Mouse (Mus musculus): ENCODE measurements around the gene Syngr3. TPM values are rescaled to one million over a fixed set of nuclear protein-coding genes. Genes with fewer than 3 reads are reported as not detected.

Gene Syngr3
- total and polyA plus RNA-seq, 3 experiments = 0.32 to 3.9 (median 0.33) TPM

DNA sequence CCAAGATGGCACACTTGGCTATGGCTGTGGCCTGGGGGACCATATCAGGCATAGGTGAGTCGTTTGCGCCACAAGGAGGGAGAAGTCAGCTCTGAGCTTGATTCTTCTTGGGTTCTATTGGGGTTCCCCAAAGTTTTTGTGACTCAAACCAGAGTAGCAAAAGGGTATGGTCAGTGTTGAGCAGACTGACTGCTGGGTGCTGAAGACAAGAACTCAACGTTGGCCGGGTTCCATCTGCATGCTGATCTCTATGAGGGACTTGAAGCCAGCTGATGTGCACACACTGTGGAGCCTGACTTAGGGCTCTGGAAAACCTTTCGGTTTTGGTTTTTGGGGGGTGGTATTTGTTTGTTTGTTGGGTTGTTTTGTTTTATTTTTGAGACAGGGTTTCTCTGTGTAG is 54.1 kb downstream of the Syngr3 start:
- no peak for DNase-seq (ENCODE audit: extremely low read depth)
- Histone ChIP-seq H3K27ac (ENCODE audit: insufficient read depth, low read depth) (no peak overlapping the region), H3K36me3 (replicated peaks in 1 of 2; ENCODE audit: control insufficient read depth in 1 of 2, insufficient read depth in 1 of 2, low read length in 1 of 2) (peaks cover 0 to 61% of the 10 kb centered on the region in 2 experiments), H3K79me2 (replicated peaks; ENCODE audit: control insufficient read depth, extremely low read depth, insufficient read depth, poor library complexity, severe bottlenecking) (no peaks in the 10 kb centered on the region), H3K9ac (ENCODE audit: insufficient read depth, low read depth) (no peak overlapping the region), H3K9me3 (replicated peaks; ENCODE audit: low read length) (no peaks in the 10 kb centered on the region), H3K4me3 (replicated peaks in 1 of 3; ENCODE audit: low read depth in 2 of 3, low read length in 2 of 3, poor library complexity in 1 of 3) (no peak overlapping the region), H3K27me3 (replicated peaks) (no peaks in the 10 kb centered on the region), H3K4me2 (ENCODE audit: insufficient read depth, low read depth, poor library complexity, severe bottlenecking) (no peak overlapping the region), H3K4me1 (ENCODE audit: control insufficient read depth in 1 of 2, insufficient read depth in 2 of 2) (peaks cover 6 to 50% of the 10 kb centered on the region in 2 experiments; a peak in 3 of 4 replicates)
- TF ChIP-seq E2F4 (IDR thresholded peaks at IDR 0.05; ENCODE audit: insufficient replicate concordance, low read depth, low read length) (no peak), NELFE (IDR thresholded peaks at IDR 0.05; ENCODE audit: low read depth, low read length) (no peak), EP300 (IDR thresholded peaks at IDR 0.05; ENCODE audit: low read length) (no peak), ETS1 (conservative IDR thresholded peaks at IDR 0.05; ENCODE audit: low read depth, low read length) (no peak), MAX (IDR thresholded peaks at IDR 0.05; ENCODE audit: low read length) (no peak), ZKSCAN1 (IDR thresholded peaks at IDR 0.05; ENCODE audit: borderline replicate concordance, low read depth, low read length) (no peak), MEF2A (IDR thresholded peaks at IDR 0.05; ENCODE audit: borderline replicate concordance, low read depth, low read length) (no peak), ZMIZ1 (IDR thresholded peaks at IDR 0.05; ENCODE audit: low read depth, low read length) (no peak), TBP (conservative IDR thresholded peaks at IDR 0.05; ENCODE audit: low read depth, low read length) (no peak), CHD1 (IDR thresholded peaks at IDR 0.05; ENCODE audit: low read depth, low read length) (no peak), BHLHE40 (IDR thresholded peaks at IDR 0.05; ENCODE audit: low read depth, low read length) (no peak)
- in situ Hi-C loops (cut with MboI; ENCODE audit: low pct_ligation_motif_present, low pct_unique_long_range_greater_than_20kb, low sequenced_read_pairs) = no loop called here
- dilution Hi-C loops (cut with MboI; ENCODE audit: extremely low pct_ligation_motif_present, extremely low pct_unique_long_range_greater_than_20kb, low sequenced_read_pairs) = no loop called here

Other genes with a start within 250 kb of the Syngr3 start
Only the 20 nearest of the 33 such genes appear.
- gene Traf7, start 162.0 kb downstream of the Syngr3 start, total RNA-seq (2012; rRNA removed) = 122 and 127 TPM in 2 replicates
- 109 and 114 TPM in 2 replicates for gene Traf7, start 162.0 kb downstream of the Syngr3 start, total RNA-seq (2014; rRNA removed)
- gene Traf7, start 162.0 kb downstream of the Syngr3 start, polyA plus RNA-seq (2012; ENCODE audit: insufficient read length, low read depth) = 167 and 176 TPM in 2 replicates
- gene Rab26, start 155.7 kb downstream of the Syngr3 start, total RNA-seq (2012; rRNA removed) = 1.3 and 2.2 TPM in 2 replicates
- 0.36 TPM in 1 of 2 replicates, not detected in the other for gene Rab26, start 155.7 kb downstream of the Syngr3 start, total RNA-seq (2014; rRNA removed)
- 0.40 and 0.74 TPM in 2 replicates for gene Rab26, start 155.7 kb downstream of the Syngr3 start, polyA plus RNA-seq (2012; ENCODE audit: insufficient read length, low read depth)
- 11.1 and 13.4 TPM in 2 replicates for gene Pkd1, start 140.1 kb downstream of the Syngr3 start, total RNA-seq (2012; rRNA removed)
- 2.7 and 2.8 TPM in 2 replicates for gene Pkd1, start 140.1 kb downstream of the Syngr3 start, total RNA-seq (2014; rRNA removed)
- 7.5 and 8.3 TPM in 2 replicates for gene Pkd1, start 140.1 kb downstream of the Syngr3 start, polyA plus RNA-seq (2012; ENCODE audit: insufficient read length, low read depth)
- 35.2 and 35.4 TPM in 2 replicates for gene Tsc2, start 57.3 kb downstream of the Syngr3 start, total RNA-seq (2012; rRNA removed)
- gene Tsc2, start 57.3 kb downstream of the Syngr3 start, total RNA-seq (2014; rRNA removed) = 7.8 and 9.1 TPM in 2 replicates
- 54.4 and 69.8 TPM in 2 replicates for gene Tsc2, start 57.3 kb downstream of the Syngr3 start, polyA plus RNA-seq (2012; ENCODE audit: insufficient read length, low read depth)
- 21.9 and 24.0 TPM in 2 replicates for gene Nthl1, start 57.3 kb downstream of the Syngr3 start, total RNA-seq (2012; rRNA removed)
- 20.1 TPM in 2 replicates for gene Nthl1, start 57.3 kb downstream of the Syngr3 start, total RNA-seq (2014; rRNA removed)
- 20.4 and 25.7 TPM in 2 replicates for gene Nthl1, start 57.3 kb downstream of the Syngr3 start, polyA plus RNA-seq (2012; ENCODE audit: insufficient read length, low read depth)
- 4.4 and 5.5 TPM in 2 replicates for gene Slc9a3r2, start 39.6 kb downstream of the Syngr3 start, total RNA-seq (2012; rRNA removed)
- 1.8 and 2.1 TPM in 2 replicates for gene Slc9a3r2, start 39.6 kb downstream of the Syngr3 start, total RNA-seq (2014; rRNA removed)
- 4.8 and 5.1 TPM in 2 replicates for gene Slc9a3r2, start 39.6 kb downstream of the Syngr3 start, polyA plus RNA-seq (2012; ENCODE audit: insufficient read length, low read depth)
- not detected in 2 replicates for gene Npw, start 31.5 kb downstream of the Syngr3 start, total RNA-seq (2012; rRNA removed)
- gene Npw, start 31.5 kb downstream of the Syngr3 start, total RNA-seq (2014; rRNA removed) = not detected in 2 replicates
- gene Npw, start 31.5 kb downstream of the Syngr3 start, polyA plus RNA-seq (2012; ENCODE audit: insufficient read length, low read depth) = not detected in 2 replicates
- 27.9 and 31.8 TPM in 2 replicates for gene Zfp598, start 20.3 kb downstream of the Syngr3 start, total RNA-seq (2012; rRNA removed)
- gene Zfp598, start 20.3 kb downstream of the Syngr3 start, total RNA-seq (2014; rRNA removed) = 22.1 and 23.4 TPM in 2 replicates
- 43.5 and 54.0 TPM in 2 replicates for gene Zfp598, start 20.3 kb downstream of the Syngr3 start, polyA plus RNA-seq (2012; ENCODE audit: insufficient read length, low read depth)
- 102 and 105 TPM in 2 replicates for gene Gfer, start 6.2 kb upstream of the Syngr3 start, total RNA-seq (2012; rRNA removed)
- gene Gfer, start 6.2 kb upstream of the Syngr3 start, total RNA-seq (2014; rRNA removed) = 67.6 and 69.1 TPM in 2 replicates
- 94.8 and 100.0 TPM in 2 replicates for gene Gfer, start 6.2 kb upstream of the Syngr3 start, polyA plus RNA-seq (2012; ENCODE audit: insufficient read length, low read depth)
- 0.80 and 0.89 TPM in 2 replicates for gene Noxo1, start 6.3 kb upstream of the Syngr3 start, total RNA-seq (2012; rRNA removed)
- gene Noxo1, start 6.3 kb upstream of the Syngr3 start, total RNA-seq (2014; rRNA removed) = 0.47 and 0.54 TPM in 2 replicates
- 0.95 and 2.5 TPM in 2 replicates for gene Noxo1, start 6.3 kb upstream of the Syngr3 start, polyA plus RNA-seq (2012; ENCODE audit: insufficient read length, low read depth)
- 98.0 and 122 TPM in 2 replicates for gene Tbl3, start 17.7 kb upstream of the Syngr3 start, total RNA-seq (2012; rRNA removed)
- 99.7 and 105 TPM in 2 replicates for gene Tbl3, start 17.7 kb upstream of the Syngr3 start, total RNA-seq (2014; rRNA removed)
- 101 and 104 TPM in 2 replicates for gene Tbl3, start 17.7 kb upstream of the Syngr3 start, polyA plus RNA-seq (2012; ENCODE audit: insufficient read length, low read depth)
- 0.38 and 0.59 TPM in 2 replicates for gene Rnf151, start 28.1 kb upstream of the Syngr3 start, total RNA-seq (2012; rRNA removed)
- not detected in 2 replicates for gene Rnf151, start 28.1 kb upstream of the Syngr3 start, total RNA-seq (2014; rRNA removed)
- 0.20 and 0.34 TPM in 2 replicates for gene Rnf151, start 28.1 kb upstream of the Syngr3 start, polyA plus RNA-seq (2012; ENCODE audit: insufficient read length, low read depth)
- 5,102 and 6,050 TPM in 2 replicates for gene Rps2, start 28.2 kb upstream of the Syngr3 start, total RNA-seq (2012; rRNA removed)
- 5,117 and 5,410 TPM in 2 replicates for gene Rps2, start 28.2 kb upstream of the Syngr3 start, total RNA-seq (2014; rRNA removed)
- 1,976 and 2,057 TPM in 2 replicates for gene Rps2, start 28.2 kb upstream of the Syngr3 start, polyA plus RNA-seq (2012; ENCODE audit: insufficient read length, low read depth)
- gene Ndufb10, start 34.5 kb upstream of the Syngr3 start, total RNA-seq (2012; rRNA removed) = 188 and 207 TPM in 2 replicates
- gene Ndufb10, start 34.5 kb upstream of the Syngr3 start, total RNA-seq (2014; rRNA removed) = 207 and 208 TPM in 2 replicates
- gene Ndufb10, start 34.5 kb upstream of the Syngr3 start, polyA plus RNA-seq (2012; ENCODE audit: insufficient read length, low read depth) = 136 and 155 TPM in 2 replicates
- gene Rpl3l, start 37.9 kb upstream of the Syngr3 start, total RNA-seq (2012; rRNA removed) = 0.17 TPM in 1 of 2 replicates, not detected in the other
- 0.24 TPM in 1 of 2 replicates, not detected in the other for gene Rpl3l, start 37.9 kb upstream of the Syngr3 start, total RNA-seq (2014; rRNA removed)
- gene Rpl3l, start 37.9 kb upstream of the Syngr3 start, polyA plus RNA-seq (2012; ENCODE audit: insufficient read length, low read depth) = 0.79 and 0.91 TPM in 2 replicates
- 38.4 and 39.7 TPM in 2 replicates for gene Msrb1, start 46.7 kb upstream of the Syngr3 start, total RNA-seq (2012; rRNA removed)
- gene Msrb1, start 46.7 kb upstream of the Syngr3 start, total RNA-seq (2014; rRNA removed) = 21.3 and 26.9 TPM in 2 replicates
- gene Msrb1, start 46.7 kb upstream of the Syngr3 start, polyA plus RNA-seq (2012; ENCODE audit: insufficient read length, low read depth) = 60.5 and 70.0 TPM in 2 replicates
- 0.30 TPM in 1 of 2 replicates, not detected in the other for gene Hs3st6, start 63.0 kb upstream of the Syngr3 start, total RNA-seq (2012; rRNA removed)
- not detected in 2 replicates for gene Hs3st6, start 63.0 kb upstream of the Syngr3 start, total RNA-seq (2014; rRNA removed)
- gene Hs3st6, start 63.0 kb upstream of the Syngr3 start, polyA plus RNA-seq (2012; ENCODE audit: insufficient read length, low read depth) = not detected in 2 replicates
- gene Meiob, start 114.3 kb upstream of the Syngr3 start, total RNA-seq (2012; rRNA removed) = 0.08 and 0.30 TPM in 2 replicates
- 0.22 and 0.40 TPM in 2 replicates for gene Meiob, start 114.3 kb upstream of the Syngr3 start, total RNA-seq (2014; rRNA removed)
- gene Meiob, start 114.3 kb upstream of the Syngr3 start, polyA plus RNA-seq (2012; ENCODE audit: insufficient read length, low read depth) = 0.15 and 0.23 TPM in 2 replicates
- 28.1 and 31.0 TPM in 2 replicates for gene Hagh, start 150.2 kb upstream of the Syngr3 start, total RNA-seq (2012; rRNA removed)
- gene Hagh, start 150.2 kb upstream of the Syngr3 start, total RNA-seq (2014; rRNA removed) = 27.3 and 28.1 TPM in 2 replicates
- gene Hagh, start 150.2 kb upstream of the Syngr3 start, polyA plus RNA-seq (2012; ENCODE audit: insufficient read length, low read depth) = 18.1 and 18.9 TPM in 2 replicates
- gene Fahd1, start 160.4 kb upstream of the Syngr3 start, total RNA-seq (2012; rRNA removed) = 8.0 and 8.2 TPM in 2 replicates
- 6.3 and 7.3 TPM in 2 replicates for gene Fahd1, start 160.4 kb upstream of the Syngr3 start, total RNA-seq (2014; rRNA removed)
- gene Fahd1, start 160.4 kb upstream of the Syngr3 start, polyA plus RNA-seq (2012; ENCODE audit: insufficient read length, low read depth) = 5.2 and 5.8 TPM in 2 replicates